Mouse (Mus musculus) effector memory CD4-positive, alpha-beta T cell, adult 7 months (primary cell): ENCODE data around the gene Mybpc3. TPM values are rescaled to one million over a fixed set of nuclear protein-coding genes. Genes with fewer than 3 reads are reported as not detected.

ENCODE experiments used
- polyA plus RNA-seq: library from polyadenylated mRNA; unstranded; fragments of 100-300 nt; shearing (Covaris generic); gene quantifications from one replicate; pipeline ENCODE4 v1.2.1, GENCODE M21; 2017

The Mybpc3 gene
- polyA plus RNA-seq = 0.12 TPM

GRCm38 (mm10) chr2:91117585-91118275, at the start of gene Mybpc3:
Gene Mybpc3, plus strand, starts transcription at chr2:91118144.

GRCm38 (mm10) chr2:91070076-91070800, 47.7 kb upstream of the Mybpc3 start, which contains the start of gene Slc39a13:
Gene Slc39a13, minus strand, starts transcription at chr2:91070417.

GRCm38 (mm10) chr2:91081775-91082695, 35.9 kb upstream of the Mybpc3 start, which contains the start of gene Spi1:
Gene Spi1, plus strand, starts transcription at chr2:91082390.

GRCm38 (mm10) chr2:91183711-91184405, 65.9 kb downstream of the Mybpc3 start, which contains the start of gene Madd:
Gene Madd, minus strand, starts transcription at chr2:91183837.

Other genes starting within 250 kb of the Mybpc3 start
- 6.2 TPM for gene C1qtnf4, start 232.3 kb upstream of the Mybpc3 start, polyA plus RNA-seq
- 24.2 TPM for gene Kbtbd4, start 213.4 kb upstream of the Mybpc3 start, polyA plus RNA-seq
- 101 TPM for gene Ndufs3, start 213.3 kb upstream of the Mybpc3 start, polyA plus RNA-seq
- gene Celf1, start 177.8 kb upstream of the Mybpc3 start, polyA plus RNA-seq = 136 TPM
- gene Rapsn, start 82.5 kb upstream of the Mybpc3 start, polyA plus RNA-seq = 0.39 TPM
- 158 TPM for gene Psmc3, start 64.1 kb upstream of the Mybpc3 start, polyA plus RNA-seq
- 27.4 TPM for gene Slc39a13, start 47.7 kb upstream of the Mybpc3 start, polyA plus RNA-seq
- 1.4 TPM for gene Spi1, start 35.8 kb upstream of the Mybpc3 start, polyA plus RNA-seq
- gene Madd, start 65.7 kb downstream of the Mybpc3 start, polyA plus RNA-seq = 227 TPM
- 0.63 TPM for gene Nr1h3, start 84.7 kb downstream of the Mybpc3 start, polyA plus RNA-seq
- gene Acp2, start 84.7 kb downstream of the Mybpc3 start, polyA plus RNA-seq = 6.3 TPM
- gene Ddb2, start 118.8 kb downstream of the Mybpc3 start, polyA plus RNA-seq = 84.5 TPM
- gene Pacsin3, start 137.8 kb downstream of the Mybpc3 start, polyA plus RNA-seq = 3.8 TPM
- gene Arfgap2, start 146.8 kb downstream of the Mybpc3 start, polyA plus RNA-seq = 85.0 TPM